Comparison of ENCODE assay signal across 11 mouse cellular contexts in the genomic region with DNA sequence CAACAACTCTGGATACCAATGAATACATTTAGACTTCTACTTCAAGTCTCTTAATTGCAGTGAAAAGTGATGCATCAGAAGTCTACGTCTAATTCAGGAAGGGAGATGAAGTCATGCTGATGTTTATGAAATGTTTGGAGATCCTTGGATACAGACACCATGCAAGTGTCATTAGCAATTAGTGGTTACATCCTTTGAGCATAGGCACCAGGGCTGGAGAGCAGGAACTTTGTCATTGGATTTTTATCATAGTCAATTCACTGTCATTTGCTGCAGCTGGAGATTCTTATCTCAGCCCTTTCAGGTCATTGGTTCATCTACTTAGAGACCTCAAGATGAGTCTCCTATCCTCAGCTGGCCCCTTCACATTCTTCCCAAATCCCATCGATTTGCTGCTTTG.
"Had no signal": no experiment of that assay in that cellular context is flagged by ENCODE, and none has a peak within 500 bp of the region (broad histone marks: within the 10 kb centered on the region; RNA-seq: fewer than 3 reads in every experiment).

No protein-coding gene starts in this region.

- DNase-seq: gastrocnemius, postnatal 10 days; gastrocnemius, postnatal 25 days; heart, adult 18-20 months; heart, postnatal 10 days; heart, postnatal 36 days; kidney, adult 11 months; kidney, adult 2 months; kidney, adult 9 months; kidney, postnatal 14 days; kidney, postnatal 4 days; left cerebral cortex, postnatal 4 days had no signal
